Mouse (Mus musculus) cerebellum, adult 2 months (tissue): ENCODE results near the gene Tuba8.

ENCODE experiments used
- CTCF ChIP-seq: fragments of 200-500 bp; IDR thresholded peaks from 2 replicates; pipeline ENCODE4 v1.5.1; 2011; ENCODE audit warnings: low read depth, mild to moderate bottlenecking, control low read depth, low read length, moderate library complexity, borderline replicate concordance; ENCODE audit not compliant: insufficient read depth
- POLR2A ChIP-seq: fragments of 200-500 bp; IDR thresholded peaks from 2 replicates; pipeline ENCODE4 v1.6.1; 2011; ENCODE audit warnings: low read length, control low read depth, borderline replicate concordance; ENCODE audit not compliant: insufficient read depth

GRCm38 (mm10) chr6:121226744-121227143, 16.2 kb downstream of the Tuba8 start:
- TF ChIP-seq CTCF (no peak), POLR2A (no peak)
